Mouse (Mus musculus): ENCODE measurements around the gene Ctnnal1. TPM values are rescaled to one million over a fixed set of nuclear protein-coding genes. Genes with fewer than 3 reads are reported as not detected.

Gene Ctnnal1
- total RNA-seq, 2 experiments from 2014 or later = 2.0 to 5.9 TPM

DNA sequence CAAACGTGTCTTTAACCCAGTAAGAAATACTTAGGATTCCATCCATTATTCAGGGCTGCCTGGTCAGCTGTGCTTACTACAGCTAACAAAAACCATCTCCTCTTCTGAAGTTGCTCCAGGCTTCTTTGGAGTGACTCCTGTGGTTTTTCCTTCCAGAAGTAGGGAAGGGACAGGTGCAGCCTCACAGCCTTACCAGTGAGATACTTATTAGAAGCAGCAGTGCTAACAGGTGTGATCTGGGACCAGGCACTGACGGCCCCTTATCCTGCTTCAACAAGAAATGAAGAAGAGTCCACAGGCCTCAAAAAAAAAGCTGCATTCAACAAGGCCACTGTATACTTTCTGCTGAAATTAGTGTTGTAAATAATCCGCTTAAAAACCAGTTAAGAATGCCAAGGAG is 53.3 kb downstream of the Ctnnal1 start:
- ATAC-seq (replicated peaks; ENCODE audit: poor library complexity, severe bottlenecking) = no peak

DNA sequence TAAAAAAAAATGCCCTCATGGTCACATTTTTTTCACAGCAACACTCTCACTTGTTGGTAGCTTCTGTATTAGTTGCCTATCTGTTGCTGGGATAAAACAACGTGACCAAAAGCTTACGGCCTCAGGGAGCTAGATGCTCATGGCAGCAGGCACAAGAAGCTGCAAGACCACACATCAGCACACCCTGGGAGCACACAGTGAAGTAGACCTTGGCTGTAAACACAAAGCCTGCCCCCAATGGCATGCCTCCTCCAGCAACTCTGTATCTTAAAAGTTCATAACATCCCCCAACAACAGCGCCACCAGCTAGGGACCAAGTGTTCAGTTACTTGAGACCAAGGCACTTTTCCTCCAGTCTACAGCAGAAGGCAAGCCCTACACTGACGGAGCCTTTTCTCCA is 55.9 kb downstream of the Ctnnal1 start:
- ATAC-seq (replicated peaks; ENCODE audit: poor library complexity, severe bottlenecking) = no peak

DNA sequence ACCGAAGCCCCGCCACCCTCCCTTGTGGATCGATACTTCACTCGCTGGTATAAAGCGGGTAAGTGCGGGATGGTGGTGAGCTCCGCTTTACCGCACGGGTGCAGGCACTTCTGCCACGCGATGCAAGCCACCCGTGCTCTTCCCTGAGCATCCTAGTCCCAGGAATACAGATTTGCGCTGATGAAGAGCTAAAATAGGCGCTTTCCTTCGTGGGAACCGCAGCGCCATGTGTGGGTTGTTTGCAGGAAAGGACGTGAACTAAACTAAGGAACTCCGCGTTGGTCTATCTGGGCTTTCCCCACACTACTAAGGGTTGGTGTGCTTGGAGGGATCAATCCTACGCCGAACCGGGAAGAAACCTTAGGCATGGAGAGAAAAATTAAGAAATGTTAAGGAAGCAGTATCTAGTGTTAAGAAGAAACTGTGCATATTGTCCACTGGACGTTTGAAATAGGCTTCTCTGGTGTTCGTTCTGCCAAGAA is 62.3 kb downstream of the Ctnnal1 start:
- 0 out of 2 replicates have a peak, but pooled peaks have one; percentile 3 for ATAC-seq (replicated peaks; ENCODE audit: poor library complexity, severe bottlenecking)

DNA sequence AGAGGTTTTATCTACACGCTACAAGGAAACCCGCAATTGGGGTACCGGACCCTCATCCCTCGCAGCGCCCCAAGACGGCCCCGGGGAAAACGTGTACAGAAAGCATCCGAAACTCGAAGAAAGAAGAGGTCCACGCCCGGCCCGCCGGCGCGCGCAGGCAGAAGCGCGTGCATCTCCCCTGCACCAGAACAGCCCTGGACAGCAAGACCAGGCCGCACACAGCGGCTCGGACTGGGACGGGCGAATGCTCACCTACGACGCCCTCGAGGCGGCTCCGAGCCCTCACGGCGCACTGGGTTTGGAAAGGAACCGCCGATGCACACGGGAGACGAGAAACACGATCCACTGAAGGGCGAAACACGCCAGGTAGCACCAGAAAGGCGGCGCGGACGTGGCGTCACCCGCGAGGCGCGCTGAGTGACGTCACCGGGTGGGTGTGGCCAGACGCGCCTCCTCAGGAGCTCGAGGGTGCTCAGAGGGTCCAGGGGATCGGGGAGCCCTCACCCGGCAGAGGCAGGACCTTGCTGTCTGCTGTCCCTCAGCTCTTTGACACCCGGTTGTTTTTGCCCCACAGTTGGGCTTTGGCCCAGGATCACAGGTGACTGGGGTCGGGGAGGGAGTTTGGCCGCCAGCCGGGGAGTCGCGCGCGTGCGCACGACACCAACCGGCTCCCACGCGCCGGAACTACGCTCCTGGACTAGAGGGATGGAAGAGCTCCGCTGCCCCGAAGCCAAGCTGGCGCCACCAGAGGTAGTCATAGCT is 62.9 kb downstream of the Ctnnal1 start, which contains the start of the genes Elp1 and Fam206a:
Gene Elp1, minus strand, starts transcription at position 425 of the 762 bp plus-strand sequence.
Gene Fam206a, plus strand, starts transcription at position 439 of the 762 bp plus-strand sequence.
- ATAC-seq (replicated peaks; ENCODE audit: poor library complexity, severe bottlenecking) = peak; percentile 95

DNA sequence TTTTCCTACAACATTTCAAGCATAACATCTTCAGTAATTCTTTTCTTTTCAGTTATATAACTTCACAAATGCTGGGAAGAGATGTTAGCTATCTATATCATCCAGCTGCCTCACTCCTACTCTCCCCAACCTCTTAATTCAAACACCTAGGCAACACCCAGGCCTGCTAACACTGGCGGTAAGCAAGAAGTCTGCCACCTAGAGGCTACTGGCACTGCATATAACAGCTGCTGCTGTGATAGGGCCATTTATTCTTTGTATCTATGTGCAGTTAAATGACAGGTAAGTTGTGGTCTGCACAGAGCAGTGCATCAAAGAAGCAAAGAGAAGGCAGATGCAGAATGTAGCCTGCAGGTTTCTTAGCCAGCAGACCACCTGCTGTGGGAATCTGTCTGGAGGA is 73.6 kb downstream of the Ctnnal1 start:
- no peak for ATAC-seq (replicated peaks; ENCODE audit: poor library complexity, severe bottlenecking)

DNA sequence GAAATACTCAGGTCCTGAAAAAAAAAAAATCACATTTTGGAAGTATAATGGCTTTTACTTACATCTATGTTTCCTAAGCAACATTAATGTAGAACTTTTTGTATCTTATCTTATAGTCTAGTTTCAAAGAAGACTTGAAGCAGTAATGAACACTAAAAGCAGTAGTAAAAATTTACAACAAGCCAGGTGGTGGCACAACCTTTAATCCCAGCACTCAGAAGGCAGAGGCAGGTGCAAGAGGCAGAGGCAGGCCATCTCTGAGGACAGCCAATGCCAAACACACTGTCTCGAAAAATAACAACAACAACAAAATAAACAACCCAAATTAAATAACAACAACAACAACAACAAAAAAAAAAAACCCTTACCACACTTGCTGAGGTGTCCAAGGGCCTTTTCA is 93.9 kb downstream of the Ctnnal1 start:
- no peak for ATAC-seq (replicated peaks; ENCODE audit: poor library complexity, severe bottlenecking)

DNA sequence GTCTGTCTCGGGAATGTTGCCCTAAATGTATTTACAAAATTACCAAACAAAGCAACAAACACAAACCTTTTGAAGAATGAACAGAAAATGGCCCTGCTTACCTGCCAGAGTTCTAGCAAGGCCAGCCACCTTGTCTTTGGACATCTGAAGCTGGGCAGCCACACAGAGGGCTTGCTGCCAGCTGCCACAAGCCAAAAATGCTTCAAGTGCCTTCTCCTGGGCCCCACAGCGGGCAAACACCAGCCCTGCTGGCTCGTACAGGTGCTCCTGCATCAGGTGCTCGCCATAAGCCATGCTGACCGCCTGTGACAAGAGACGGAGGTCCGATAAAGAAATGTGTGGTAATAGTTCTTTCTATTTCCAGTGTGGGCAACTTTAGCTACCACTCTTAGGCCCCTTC is 96.1 kb downstream of the Ctnnal1 start:
- no peak for ATAC-seq (replicated peaks; ENCODE audit: poor library complexity, severe bottlenecking)

DNA sequence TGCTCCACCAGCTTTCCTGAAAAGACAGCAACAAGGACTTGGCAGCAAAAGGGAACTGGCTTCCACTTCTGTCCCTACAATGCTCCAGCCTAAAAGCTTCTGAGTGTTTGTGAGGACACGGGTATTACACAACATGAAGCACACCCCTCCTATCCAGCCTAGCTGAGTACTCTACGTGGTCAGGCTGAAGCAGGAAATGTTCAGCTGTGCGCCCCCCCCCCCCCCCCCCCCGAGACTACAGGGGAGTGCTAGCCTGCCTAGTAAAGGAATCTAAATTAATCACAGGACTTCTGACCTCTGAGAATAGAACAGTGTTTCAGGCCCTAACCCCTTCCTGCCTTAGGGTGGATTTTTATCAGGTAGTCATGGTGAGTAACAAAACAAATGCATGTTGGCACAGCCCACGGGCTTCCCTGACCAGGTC is 97.1 kb downstream of the Ctnnal1 start:
- peak; percentile 56 for ATAC-seq (replicated peaks; ENCODE audit: poor library complexity, severe bottlenecking)

Other genes with a start within 250 kb of the Ctnnal1 start
- not detected in 2 replicates for gene Gm26657, start 125.1 kb downstream of the Ctnnal1 start, total RNA-seq (2014; fragmentation: Nextera tagmentation)
- gene Gm26657, start 125.1 kb downstream of the Ctnnal1 start, total RNA-seq (2017) = not detected in 2 replicates
- not detected in 2 replicates for gene Actl7b, start 123.7 kb downstream of the Ctnnal1 start, total RNA-seq (2014; fragmentation: Nextera tagmentation)
- not detected in 2 replicates for gene Actl7b, start 123.7 kb downstream of the Ctnnal1 start, total RNA-seq (2017)
- not detected in 2 replicates for gene Actl7a, start 121.8 kb downstream of the Ctnnal1 start, total RNA-seq (2014; fragmentation: Nextera tagmentation)
- gene Actl7a, start 121.8 kb downstream of the Ctnnal1 start, total RNA-seq (2017) = not detected in 2 replicates
- 52.5 and 59.4 TPM in 2 replicates for gene Elp1, start 62.9 kb downstream of the Ctnnal1 start, total RNA-seq (2014; fragmentation: Nextera tagmentation)
- 39.4 and 60.0 TPM in 2 replicates for gene Elp1, start 62.9 kb downstream of the Ctnnal1 start, total RNA-seq (2017)
- gene Fam206a, start 62.8 kb downstream of the Ctnnal1 start, total RNA-seq (2014; fragmentation: Nextera tagmentation) = 31.0 and 37.9 TPM in 2 replicates
- gene Fam206a, start 62.8 kb downstream of the Ctnnal1 start, total RNA-seq (2017) = 8.7 and 10.1 TPM in 2 replicates
- 16.3 and 18.2 TPM in 2 replicates for gene Tmem245, start 82.2 kb upstream of the Ctnnal1 start, total RNA-seq (2014; fragmentation: Nextera tagmentation)
- 9.9 and 10.1 TPM in 2 replicates for gene Tmem245, start 82.2 kb upstream of the Ctnnal1 start, total RNA-seq (2017)
- not detected in 2 replicates for gene Frrs1l, start 125.2 kb upstream of the Ctnnal1 start, total RNA-seq (2014; fragmentation: Nextera tagmentation)
- not detected in 2 replicates for gene Frrs1l, start 125.2 kb upstream of the Ctnnal1 start, total RNA-seq (2017)

Measured in granulocyte monocyte progenitor cell, adult 5-6 weeks (primary cell).